Mouse (Mus musculus): Measurements from ENCODE around the gene Grik5. TPM values are rescaled to one million over a fixed set of nuclear protein-coding genes. Genes with fewer than 3 reads are reported as not detected.

Grik5 gene
- polyA plus RNA-seq (2012; rRNA removed), result 84.9 and 128 TPM in 2 replicates
- 11.8 and 13.8 TPM in 2 replicates for polyA plus RNA-seq (2014; fragmentation: Nextera tagmentation; extraction: Ambion mirVana)

DNA sequence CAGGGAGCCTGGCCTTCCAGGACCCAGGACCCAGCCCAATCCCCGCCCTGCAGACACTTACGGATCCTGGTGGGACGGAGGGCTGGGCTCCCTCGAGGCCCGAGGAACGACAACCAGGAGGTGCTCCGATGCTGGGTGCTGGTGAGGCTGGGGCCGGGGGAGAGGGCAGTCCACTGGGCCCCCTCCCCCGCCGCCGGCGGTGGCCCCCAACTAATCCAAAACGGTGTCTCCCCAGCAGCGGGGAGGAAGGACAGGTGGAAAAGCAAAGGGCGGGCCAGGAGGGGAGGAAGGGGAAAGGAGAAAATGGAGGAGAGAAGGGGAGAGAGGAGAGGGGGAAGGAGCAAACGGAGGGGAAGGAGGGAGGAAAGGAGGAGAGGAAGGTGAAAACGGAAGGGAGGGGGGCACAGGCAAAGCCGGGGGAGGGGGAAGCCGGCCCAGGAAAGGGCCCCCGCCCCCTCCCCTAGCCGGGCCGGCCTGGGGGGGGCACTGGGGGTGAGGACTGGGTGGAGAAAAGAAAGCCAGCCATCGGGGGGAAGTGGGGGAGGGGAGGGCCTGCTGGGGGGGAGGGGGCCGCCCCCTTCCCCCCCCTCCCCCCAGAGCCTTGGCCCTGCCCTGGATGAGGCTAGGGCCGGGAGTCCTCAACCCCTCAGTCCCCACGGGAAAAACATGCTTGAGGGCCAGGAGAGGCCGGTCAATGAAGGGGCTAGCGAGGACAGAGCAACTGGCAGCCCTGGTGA, at the start of gene Grik5, which contains the start of gene Zfp574:
Gene Grik5 (minus strand): TSS at position 368 of the 737 bp plus-strand sequence.
Gene Zfp574 (plus strand): TSS at position 589 of the 737 bp plus-strand sequence.
- ATAC-seq (ENCODE audit: low FRiP score, low read depth), result no peak
- peaks cover 31% of the 10 kb centered on the region for H3K4me1 ChIP-seq (ENCODE audit: control insufficient read depth, insufficient read depth, low read length)
- WGBS, result under 1% methylated on average over 23 of the region's 28 CpGs
- peak within 1 kb of the TSS; percentile 65 for H3K4me3 ChIP-seq (replicated peaks; ENCODE audit: low read length)
- H3K27ac ChIP-seq (replicated peaks; ENCODE audit: low read depth, low read length), result peak within 1 kb of the TSS; percentile 83
- peak within 1 kb of the TSS; percentile 83 for H3K9ac ChIP-seq (ENCODE audit: low read depth, low read length, severe bottlenecking)
- H3K4me2 ChIP-seq (replicated peaks; ENCODE audit: low read depth, low read length, severe bottlenecking), result peak within 1 kb of the TSS; percentile 90
- no peaks in the 10 kb centered on the region for H3K27me3 ChIP-seq (ENCODE audit: control insufficient read depth, insufficient read depth, low read length)
- no peak for DNase-seq (ENCODE audit: low spot score)
- H3K9me3 ChIP-seq (ENCODE audit: control insufficient read depth, low read length), result no peaks in the 10 kb centered on the region
- TF ChIP-seq POLR2A (IDR thresholded peaks at IDR 0.05; ENCODE audit: borderline replicate concordance, extremely low read depth, insufficient read depth, insufficient read length), result no peak
- peaks cover 21% of the 10 kb centered on the region for H3K36me3 ChIP-seq (ENCODE audit: control insufficient read depth, insufficient read depth, low read length)

DNA sequence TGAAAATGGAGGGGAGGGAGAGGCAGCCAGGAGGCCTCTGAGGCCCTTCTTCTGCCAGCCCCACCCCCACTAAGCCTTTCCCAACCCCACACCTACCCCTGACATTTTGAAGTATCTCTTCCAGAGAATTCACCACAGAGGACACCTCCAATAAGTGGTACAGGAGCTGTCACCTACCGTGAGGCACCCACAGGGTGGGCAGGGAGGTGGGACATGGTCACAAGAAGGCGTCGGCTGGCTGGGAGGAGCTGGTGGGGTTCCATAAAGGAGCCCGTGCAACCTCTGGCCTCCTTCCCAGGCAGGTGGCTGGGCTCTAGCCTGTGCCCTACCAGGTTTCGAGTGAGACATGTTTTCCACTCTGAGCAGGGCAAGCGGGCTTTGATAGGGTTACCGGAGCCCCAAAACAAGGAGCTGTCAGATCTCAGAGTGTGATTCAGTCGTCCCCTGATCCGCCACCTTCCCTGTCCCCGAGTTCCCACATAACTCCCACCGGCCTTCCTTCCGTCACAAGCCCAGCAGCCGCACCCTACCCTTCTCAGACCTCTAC, 49.2 kb upstream of the Grik5 start:
- H3K27me3 ChIP-seq (ENCODE audit: control insufficient read depth, insufficient read depth, low read length), result no peaks in the 10 kb centered on the region
- H3K36me3 ChIP-seq (ENCODE audit: control insufficient read depth, insufficient read depth, low read length), result no peaks in the 10 kb centered on the region
- WGBS, result 61% methylated on average over 13 of the region's 13 CpGs
- H3K9me3 ChIP-seq (ENCODE audit: control insufficient read depth, low read length), result no peaks in the 10 kb centered on the region
- H3K4me1 ChIP-seq (ENCODE audit: control insufficient read depth, insufficient read depth, low read length), result no peaks in the 10 kb centered on the region
- no peak for TF ChIP-seq POLR2A (IDR thresholded peaks at IDR 0.05; ENCODE audit: borderline replicate concordance, extremely low read depth, insufficient read depth, insufficient read length)
- no peak overlapping the region for H3K27ac ChIP-seq (replicated peaks; ENCODE audit: low read depth, low read length)
- ATAC-seq (ENCODE audit: low FRiP score, low read depth) (no peak), DNase-seq (ENCODE audit: low spot score) (no peak)
- H3K9ac ChIP-seq (ENCODE audit: low read depth, low read length, severe bottlenecking), result no peak overlapping the region
- no peak overlapping the region for H3K4me2 ChIP-seq (replicated peaks; ENCODE audit: low read depth, low read length, severe bottlenecking)
- H3K4me3 ChIP-seq (replicated peaks; ENCODE audit: low read length), result no peak overlapping the region

DNA sequence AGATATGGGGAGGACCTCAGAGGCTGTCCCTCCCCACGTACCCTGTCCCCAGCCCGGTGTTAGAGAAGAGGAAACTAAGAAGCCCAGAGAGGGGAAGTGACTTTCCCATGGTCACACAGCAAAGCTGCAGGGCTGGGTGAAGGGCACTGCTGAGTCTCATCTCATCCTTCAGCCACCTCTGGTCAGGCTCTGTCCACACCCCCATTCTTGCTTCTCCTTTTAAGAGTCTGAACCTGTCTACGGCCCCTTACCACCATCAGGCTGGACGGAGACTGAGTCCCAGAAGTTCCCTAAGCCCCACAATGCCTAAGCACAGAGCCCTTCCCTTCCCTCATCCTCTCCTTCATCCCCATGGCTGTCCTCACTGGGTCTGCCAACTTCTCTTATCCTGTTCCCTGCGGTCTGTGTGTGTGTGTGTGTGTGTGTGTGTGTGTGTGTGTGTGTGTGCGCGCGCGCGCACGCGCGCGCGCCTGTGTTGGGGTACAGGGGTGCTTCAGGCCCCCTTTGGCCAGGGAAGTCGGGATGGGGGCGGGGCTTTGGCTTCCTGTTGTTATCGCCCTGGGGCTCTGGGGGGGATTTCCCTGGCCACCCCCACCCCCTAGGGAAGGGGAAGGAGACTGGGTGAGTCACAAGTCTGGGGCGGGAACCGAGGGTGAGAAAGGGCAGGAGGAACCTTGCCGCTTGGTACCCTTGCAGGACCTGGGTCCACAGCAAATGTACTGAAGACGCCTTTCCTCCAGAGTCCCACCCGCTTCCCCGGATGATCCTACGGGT, 48.1 kb upstream of the Grik5 start:
- ATAC-seq (ENCODE audit: low FRiP score, low read depth), result no peak

DNA sequence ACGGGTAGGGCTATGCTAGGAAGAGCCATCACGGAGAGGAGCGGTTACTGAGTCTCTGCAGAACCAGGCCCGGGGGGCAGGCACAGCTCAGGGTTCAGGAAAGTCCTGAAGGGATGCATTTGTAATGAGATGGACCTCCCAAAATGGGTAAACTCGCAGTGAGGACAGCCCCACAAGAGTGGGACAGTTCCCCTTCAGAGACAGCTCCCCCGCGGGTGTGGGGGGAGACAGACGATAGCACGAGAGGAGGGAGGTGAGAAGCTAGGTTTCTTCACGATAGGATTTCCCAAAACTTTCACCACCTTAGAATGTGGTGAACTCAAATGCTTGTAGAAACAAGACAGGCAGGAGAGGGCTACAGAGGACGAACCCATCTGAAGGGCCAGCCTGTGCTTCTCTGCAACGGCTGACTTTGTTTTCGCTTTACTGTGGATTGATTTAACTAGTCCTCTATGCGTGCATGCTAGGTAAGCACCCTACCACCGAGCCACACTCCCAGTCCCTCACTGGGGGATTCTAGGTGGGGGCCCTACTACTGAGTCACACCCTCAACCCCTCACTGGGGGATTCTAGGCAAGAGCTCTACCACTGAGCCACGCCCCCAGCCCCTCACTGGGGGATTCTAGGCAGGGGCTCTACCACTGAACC, 40.9 kb upstream of the Grik5 start:
- H3K9me3 ChIP-seq (ENCODE audit: control insufficient read depth, low read length), result no peaks in the 10 kb centered on the region
- TF ChIP-seq POLR2A (IDR thresholded peaks at IDR 0.05; ENCODE audit: borderline replicate concordance, extremely low read depth, insufficient read depth, insufficient read length), result no peak
- 0 out of 2 replicates have a peak, but pooled peaks cover 5% of the 10 kb centered on the region for H3K27me3 ChIP-seq (ENCODE audit: control insufficient read depth, insufficient read depth, low read length)
- 82% methylated on average over 16 of the region's 16 CpGs for WGBS
- H3K27ac ChIP-seq (replicated peaks; ENCODE audit: low read depth, low read length), result no peak overlapping the region
- H3K4me3 ChIP-seq (replicated peaks; ENCODE audit: low read length), result no peak overlapping the region
- no peaks in the 10 kb centered on the region for H3K4me1 ChIP-seq (ENCODE audit: control insufficient read depth, insufficient read depth, low read length)
- no peaks in the 10 kb centered on the region for H3K36me3 ChIP-seq (ENCODE audit: control insufficient read depth, insufficient read depth, low read length)
- ATAC-seq (ENCODE audit: low FRiP score, low read depth) (no peak), DNase-seq (ENCODE audit: low spot score) (no peak)
- no peak overlapping the region for H3K4me2 ChIP-seq (replicated peaks; ENCODE audit: low read depth, low read length, severe bottlenecking)
- no peak overlapping the region for H3K9ac ChIP-seq (ENCODE audit: low read depth, low read length, severe bottlenecking)

More for the DNA sequence above, 48.1 kb upstream of the Grik5 start:
- WGBS, result 75% methylated on average over 25 of the region's 25 CpGs
- H3K4me1 ChIP-seq (ENCODE audit: control insufficient read depth, insufficient read depth, low read length), result no peaks in the 10 kb centered on the region
- no peak for TF ChIP-seq POLR2A (IDR thresholded peaks at IDR 0.05; ENCODE audit: borderline replicate concordance, extremely low read depth, insufficient read depth, insufficient read length)
- H3K27ac ChIP-seq (replicated peaks; ENCODE audit: low read depth, low read length), result no peak overlapping the region
- no peaks in the 10 kb centered on the region for H3K36me3 ChIP-seq (ENCODE audit: control insufficient read depth, insufficient read depth, low read length)
- H3K27me3 ChIP-seq (ENCODE audit: control insufficient read depth, insufficient read depth, low read length), result 0 out of 2 replicates have a peak, but pooled peaks cover 2% of the 10 kb centered on the region
- no peaks in the 10 kb centered on the region for H3K9me3 ChIP-seq (ENCODE audit: control insufficient read depth, low read length)
- H3K4me3 ChIP-seq (replicated peaks; ENCODE audit: low read length), result no peak overlapping the region
- no peak for DNase-seq (ENCODE audit: low spot score)
- no peak overlapping the region for H3K4me2 ChIP-seq (replicated peaks; ENCODE audit: low read depth, low read length, severe bottlenecking)
- H3K9ac ChIP-seq (ENCODE audit: low read depth, low read length, severe bottlenecking), result no peak overlapping the region
